Mouse (Mus musculus): ENCODE measurements at regions not wholly inside any gene's neighbourhood (a gene's known extent, or its start where the extent isn't known, plus 50 kb on each side); places are given as distances from the start of the nearest gene placed in this dataset.

DNA sequence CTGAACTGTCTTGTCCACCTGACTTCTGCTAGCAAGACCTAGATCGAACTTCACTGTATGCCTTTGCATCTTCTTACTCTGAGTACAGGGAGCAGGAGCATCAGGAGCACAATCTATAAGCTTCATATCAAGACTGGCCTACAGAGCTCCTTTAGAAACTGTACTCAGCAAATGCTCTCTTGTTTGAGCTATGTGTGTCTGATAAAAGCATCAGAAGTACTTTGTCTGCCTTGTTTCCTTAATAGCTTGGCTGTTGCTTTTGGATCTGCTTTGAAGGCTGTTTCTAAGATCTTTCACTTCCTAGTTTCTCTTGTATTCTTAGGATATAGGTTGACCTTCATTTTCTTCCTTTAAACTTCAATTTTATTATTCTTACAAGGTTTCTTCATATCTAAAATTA, 175.3 kb upstream of the Cypt12 start:
- DNase-seq: no peak

- no peak for DNase-seq
These were observed 169.1 kb upstream of the Cypt12 start for GRCm38 (mm10) chr3:17779152-17779551.

DNA sequence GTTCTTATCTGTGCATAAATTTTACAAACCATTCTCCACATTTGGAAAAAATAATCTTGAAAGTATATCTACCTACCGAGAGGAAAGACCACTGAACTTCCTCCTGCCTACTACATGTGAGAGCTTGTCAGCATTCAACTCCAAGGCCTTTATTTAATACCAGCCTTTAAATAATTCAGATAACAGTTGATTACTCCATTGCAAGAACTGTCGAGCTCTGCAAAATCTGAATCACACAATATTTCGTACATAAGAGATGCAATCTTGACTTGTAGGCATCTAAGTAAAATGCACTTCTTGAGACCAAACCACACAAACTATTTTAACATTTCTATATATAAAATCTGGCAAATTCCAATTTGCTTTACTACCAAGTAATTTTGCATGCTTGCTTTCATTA, 164.1 kb upstream of the Cypt12 start:
- DNase-seq: no peak

GRCm38 (mm10) chr3:17784587-17784986, 163.6 kb upstream of the Cypt12 start:
- DNase-seq: no peak

DNA sequence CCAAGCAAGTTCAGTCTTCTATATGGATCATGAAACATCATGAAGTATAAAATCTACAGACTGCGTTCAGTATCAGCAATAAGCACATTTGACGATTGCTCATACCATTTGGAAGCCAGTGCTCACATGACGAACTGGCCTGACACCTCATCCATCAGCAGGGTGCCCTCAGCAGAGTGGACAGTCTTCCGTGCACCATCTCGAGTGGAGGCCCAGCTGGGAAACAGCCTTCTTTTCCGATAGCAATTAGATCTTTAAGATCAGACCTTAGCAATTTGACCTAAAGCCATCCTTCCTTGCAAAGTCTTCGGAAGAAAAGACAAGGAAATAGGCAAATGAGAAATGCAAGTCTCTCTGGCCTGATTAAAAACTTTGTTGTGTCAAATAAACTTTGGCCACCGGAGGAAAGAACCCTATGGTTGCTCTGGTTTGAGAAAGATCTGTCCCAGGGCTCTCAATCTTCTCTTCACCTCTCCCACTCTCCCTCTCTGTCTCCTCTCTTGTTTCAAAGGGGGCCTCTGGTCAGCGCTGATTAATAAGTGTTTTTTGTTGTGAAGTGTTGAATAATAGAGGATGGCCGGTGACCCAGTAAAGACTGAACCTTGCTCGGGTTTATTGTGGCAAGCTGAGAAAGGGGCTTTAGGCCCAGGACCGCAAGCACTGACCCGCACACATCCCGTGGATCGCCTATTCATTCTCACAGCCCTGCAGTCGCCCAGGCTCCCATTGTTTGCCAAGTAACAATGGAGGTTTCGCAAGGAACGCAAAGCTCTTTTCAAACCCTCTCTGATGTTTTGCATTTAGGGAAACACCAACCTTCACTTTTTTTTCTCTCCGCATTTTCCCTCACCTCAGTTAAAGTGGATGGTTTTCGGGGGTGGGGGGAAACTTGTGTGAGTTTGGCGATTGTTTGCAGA, 162.8 kb upstream of the Cypt12 start:
- DNase-seq: no peak

DNA sequence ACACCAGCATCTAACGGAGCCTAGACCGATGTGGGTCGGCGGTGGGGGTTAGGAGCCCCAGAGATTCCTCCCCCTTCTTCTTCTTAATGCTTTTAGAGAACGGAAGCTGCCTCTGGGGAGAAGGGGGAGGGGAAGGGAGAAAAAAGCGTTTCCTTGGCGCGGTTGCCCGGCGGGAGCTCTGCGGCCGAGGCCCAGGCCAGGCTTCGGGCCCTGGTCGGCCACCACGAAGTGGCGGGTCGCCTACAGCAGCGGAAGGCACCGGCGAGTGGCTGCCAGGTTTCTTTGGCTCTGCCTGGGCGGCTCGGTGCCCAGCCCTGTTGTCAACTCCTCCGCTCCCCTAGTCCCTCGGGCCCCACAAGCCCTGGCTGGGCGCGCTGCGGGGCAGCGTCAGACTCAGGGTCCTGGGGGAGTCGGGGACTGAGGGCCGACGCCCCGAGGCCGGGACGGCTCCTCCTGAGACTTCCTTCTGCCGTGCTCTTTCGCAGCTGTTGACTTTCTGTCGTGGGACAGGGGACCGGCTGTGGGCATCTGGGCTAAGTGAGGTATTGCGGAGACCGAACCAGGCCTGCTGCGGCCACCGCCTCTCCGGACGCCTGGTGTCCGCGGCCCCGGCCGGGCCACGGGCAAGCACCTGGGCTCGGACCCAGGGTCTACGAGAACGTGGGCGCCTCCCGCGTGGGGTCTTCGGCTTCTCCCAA, 162.0 kb upstream of the Cypt12 start:
- DNase-seq: no peak

GRCm38 (mm10) chr3:17786721-17787442, 161.3 kb upstream of the Cypt12 start:
- no peak for DNase-seq

- no peak for DNase-seq
These were observed 160.5 kb upstream of the Cypt12 start for GRCm38 (mm10) chr3:17787443-17788333.

- no peak for DNase-seq
These were observed 159.9 kb upstream of the Cypt12 start for GRCm38 (mm10) chr3:17788334-17788720.

GRCm38 (mm10) chr3:17788778-17789299, 159.4 kb upstream of the Cypt12 start:
- DNase-seq: no peak

DNA sequence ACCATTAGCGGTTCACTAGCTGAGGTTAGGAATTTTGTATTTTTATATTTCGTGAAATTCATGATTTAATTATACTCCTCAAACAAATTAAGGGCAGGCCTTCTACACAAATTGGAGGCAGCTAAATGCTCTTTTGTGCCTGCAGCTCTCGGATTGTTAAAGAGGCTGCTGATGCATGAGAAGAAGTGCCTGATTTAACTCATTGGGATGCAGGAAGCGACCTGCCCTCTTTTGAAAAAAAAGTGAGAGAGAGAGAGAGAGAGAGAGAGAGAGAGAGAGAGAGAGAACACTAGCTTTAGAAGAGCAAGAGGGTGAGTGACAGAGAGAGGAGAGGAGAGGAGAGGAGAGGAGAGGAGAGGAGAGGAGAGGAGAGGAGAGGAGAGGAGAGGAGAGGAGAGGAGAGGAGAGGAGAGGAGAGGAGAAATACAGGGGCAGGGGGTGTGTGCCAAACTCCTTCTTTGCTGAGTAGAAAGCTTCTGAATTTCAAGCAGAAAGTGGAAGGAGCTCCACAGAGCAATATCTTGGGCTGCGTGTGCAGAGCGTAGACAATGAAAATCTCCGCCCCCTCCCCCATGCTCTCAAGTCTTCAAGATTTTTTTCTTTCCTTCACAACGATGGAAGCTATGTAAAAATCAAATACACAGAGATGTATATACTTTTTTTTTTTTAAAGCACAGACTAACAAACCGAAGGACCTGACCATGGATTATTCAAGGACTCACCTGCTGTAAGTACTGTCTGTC, 158.6 kb upstream of the Cypt12 start:
- no peak for DNase-seq

- no peak for DNase-seq
These were observed 157.9 kb upstream of the Cypt12 start for GRCm38 (mm10) chr3:17790331-17790730.

DNA sequence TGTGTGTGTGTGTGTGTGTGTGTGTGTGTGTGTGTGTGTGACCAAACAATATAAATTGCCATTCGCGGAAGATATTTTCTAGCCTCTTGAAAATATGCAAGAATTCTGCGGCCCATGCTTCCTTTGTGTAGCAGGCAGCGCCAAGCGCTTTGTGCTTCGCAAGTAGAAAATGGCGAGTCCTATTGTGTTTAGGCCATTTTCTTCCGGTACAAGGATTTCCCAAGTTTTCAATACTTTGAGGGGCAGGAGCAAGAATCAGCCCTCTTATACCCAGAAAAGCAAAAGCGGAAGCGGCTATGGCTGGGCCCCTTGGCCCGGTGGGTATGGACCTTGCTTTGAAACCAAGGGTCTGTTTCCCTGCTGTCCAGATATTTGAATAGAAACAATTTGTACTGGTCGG, 157.4 kb upstream of the Cypt12 start:
- DNase-seq: no peak

GRCm38 (mm10) chr3:17791381-17792320, 156.6 kb upstream of the Cypt12 start:
- no peak for DNase-seq

DNA sequence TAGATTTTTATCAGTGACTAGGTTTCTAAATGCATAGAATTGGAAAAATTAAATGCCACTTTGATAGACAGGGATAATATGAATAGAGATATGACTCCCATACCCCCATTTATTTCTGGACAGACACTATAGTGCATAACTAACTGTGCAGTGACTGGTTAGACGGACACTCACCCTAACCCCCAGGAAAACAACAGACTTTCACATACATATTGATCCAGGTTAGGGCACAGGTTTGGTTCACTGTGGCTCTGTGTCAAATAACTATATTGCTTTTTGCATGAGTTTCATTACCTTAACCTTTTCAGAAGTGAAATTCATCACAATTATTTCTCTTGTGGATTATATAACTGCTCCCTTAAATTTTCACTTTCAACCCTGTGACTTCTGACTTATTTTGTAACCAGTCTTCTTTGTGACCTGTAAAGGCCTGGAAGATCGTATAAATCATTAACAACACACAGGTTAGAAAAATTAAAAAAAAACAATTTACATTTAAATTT, 155.6 kb upstream of the Cypt12 start:
- no peak for DNase-seq

GRCm38 (mm10) chr3:17793646-17794250, 154.5 kb upstream of the Cypt12 start:
- DNase-seq: no peak

DNA sequence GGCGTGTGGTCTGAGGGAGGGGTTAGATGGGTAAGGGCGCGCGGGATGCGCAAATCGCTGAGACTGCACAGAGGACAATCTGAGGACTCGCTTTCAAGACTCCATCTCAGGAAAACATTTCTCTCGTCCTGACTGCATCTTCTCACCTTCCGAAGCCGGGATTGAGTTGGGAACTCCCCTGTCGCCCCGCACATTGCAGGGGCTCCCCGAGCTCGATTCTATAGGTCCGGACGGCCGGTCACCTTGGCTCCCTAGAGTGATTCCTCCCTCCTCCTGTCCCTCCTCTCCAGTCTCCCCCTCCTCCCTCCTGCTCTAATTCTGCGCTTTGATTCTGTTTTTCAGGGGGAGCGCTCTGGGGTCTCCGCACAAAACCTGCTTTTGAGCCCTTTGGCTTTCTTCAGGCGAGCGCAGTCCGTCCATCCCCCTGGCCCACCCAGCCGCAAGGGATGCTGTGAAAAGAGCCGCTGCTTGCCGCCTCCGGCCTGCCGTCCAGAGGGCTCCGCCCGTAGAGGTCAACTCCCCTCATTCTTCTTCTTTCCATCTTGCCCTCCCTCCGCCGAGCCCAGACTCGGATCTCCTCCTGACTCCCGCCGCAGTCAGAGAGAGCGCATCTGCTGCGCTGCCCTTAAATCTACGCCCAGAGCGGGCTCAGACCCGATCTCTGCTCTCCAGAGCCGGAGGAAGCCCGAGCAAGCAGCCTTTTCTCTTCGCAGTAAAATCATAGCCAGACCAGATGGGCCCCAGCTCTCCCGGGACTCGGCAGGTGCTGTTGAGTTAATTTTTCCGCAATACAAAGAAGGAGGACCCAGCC, 153.8 kb upstream of the Cypt12 start:
- DNase-seq: no peak

Data from lung, postnatal 10 days (tissue).